Mouse (Mus musculus): Measurements from ENCODE around the gene Arih2. TPM values are rescaled to one million over a fixed set of nuclear protein-coding genes. Genes with fewer than 3 reads are reported as not detected.
A peak's percentile ranks its signal among the peaks of the same experiment; 100 is the strongest.

Arih2 gene
- total RNA-seq (2018; cell fraction: chromatin; rRNA removed) = 1,000 to 10,000 TPM in 2 of 26 experiments, 100 to 1,000 TPM in 24; 107 to 1,223 (median 257) TPM
- total RNA-seq (2018; cell fraction: cytosol; rRNA removed) = 10 to 100 TPM; 25.5 to 77.6 (median 36.9) TPM
- 100 to 1,000 TPM in 22 of 26 experiments, 10 to 100 TPM in 4; 64.4 to 740 (median 143) TPM for total RNA-seq (2018; cell fraction: nucleus; rRNA removed)
- polyA plus RNA-seq (2018) = 22.7 to 40.8 TPM (median 29.9 TPM) in 3 replicates

DNA sequence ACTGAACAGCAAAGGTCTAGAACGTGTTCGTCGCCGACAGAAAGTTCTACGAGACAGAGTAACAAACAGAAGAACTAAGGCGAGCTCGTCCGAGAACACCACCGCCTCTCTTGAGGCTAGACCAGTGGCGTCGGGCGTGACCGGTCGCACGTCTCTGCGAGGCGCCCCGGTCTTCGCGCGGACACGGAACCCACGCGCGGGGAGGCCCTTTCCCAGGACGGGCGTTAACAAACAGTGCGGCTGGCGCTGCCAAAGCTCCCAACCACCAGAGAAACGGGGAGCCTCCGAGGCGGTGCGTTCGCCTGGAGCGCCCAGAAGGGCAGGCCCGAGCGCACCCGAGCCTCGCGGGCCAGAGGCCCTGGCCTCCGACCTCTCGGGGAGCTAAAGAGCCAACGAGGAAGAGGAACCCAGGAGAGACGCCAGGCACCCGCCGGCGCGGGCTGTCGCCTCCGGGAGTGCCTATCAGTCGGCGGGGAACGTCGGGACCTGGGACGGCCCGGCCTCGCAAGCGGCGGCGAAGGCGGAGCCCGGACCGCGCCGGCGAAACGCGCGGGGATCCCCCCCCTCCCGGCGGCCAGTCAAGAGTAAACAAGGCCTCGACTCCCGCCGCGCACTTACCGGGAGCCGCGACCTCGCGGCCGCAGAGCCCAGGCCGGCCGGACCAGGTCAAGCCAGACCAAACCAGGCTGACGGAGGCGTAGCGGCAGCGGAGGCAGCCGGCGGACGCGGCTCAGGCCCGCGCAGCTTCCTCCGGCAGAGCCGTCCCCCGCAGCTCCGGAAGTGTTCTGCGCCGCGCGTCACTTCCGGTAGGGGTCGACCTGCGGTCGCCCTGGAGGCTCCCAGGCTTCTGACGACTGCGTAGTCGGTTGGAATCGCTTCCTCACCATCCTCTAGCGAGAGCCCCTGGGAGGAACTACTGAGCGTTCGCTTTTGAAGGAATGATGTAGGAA, at the start of gene Arih2:
TSS of gene Arih2 (minus strand) at position 776 of the 950 bp plus-strand sequence.
- no peaks in the 10 kb centered on the region for H3K36me3 ChIP-seq (ENCODE audit: inconsistent target)
- under 1% methylated on average over 100 of the region's 112 CpGs for WGBS (ENCODE audit: missing documents)

DNA sequence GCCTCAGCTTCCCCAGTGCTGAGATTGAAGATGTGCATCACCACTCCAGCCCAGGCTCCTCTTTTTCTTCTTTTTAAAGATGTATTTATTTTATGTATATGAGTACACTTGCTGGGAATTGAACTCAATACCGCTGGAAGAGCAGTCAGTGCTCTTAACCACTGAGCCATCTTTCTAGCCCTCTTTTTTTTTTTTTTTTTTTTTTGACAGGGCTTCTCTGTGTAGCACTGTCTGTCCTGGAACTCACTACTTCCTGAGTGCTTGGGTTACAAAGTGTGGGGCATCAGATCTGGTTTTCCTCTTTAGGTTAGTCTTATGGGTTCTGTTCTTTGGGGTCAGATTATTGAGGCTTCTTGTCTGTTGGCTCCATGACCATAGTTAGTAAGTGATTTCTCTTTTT, 45.3 kb upstream of the Arih2 start:
- WGBS (ENCODE audit: missing documents) = 100% methylated on average over 1 of the region's 1 CpGs
- Histone ChIP-seq H3K79me2 (ENCODE audit: inconsistent target) (peaks cover 61% of the 10 kb centered on the region), H3K36me3 (ENCODE audit: inconsistent target) (no peaks in the 10 kb centered on the region), H3K27ac (no peak overlapping the region), H3K4me3 (ENCODE audit: inconsistent target) (no peak overlapping the region)

More for the DNA sequence above, at the start of gene Arih2:
- peaks cover 47% of the 10 kb centered on the region for H3K79me2 ChIP-seq (ENCODE audit: inconsistent target)
- peak within 1 kb of the TSS; percentile 52 for H3K4me3 ChIP-seq (ENCODE audit: inconsistent target)
- peak within 1 kb of the TSS; percentile 83 for H3K27ac ChIP-seq

DNA sequence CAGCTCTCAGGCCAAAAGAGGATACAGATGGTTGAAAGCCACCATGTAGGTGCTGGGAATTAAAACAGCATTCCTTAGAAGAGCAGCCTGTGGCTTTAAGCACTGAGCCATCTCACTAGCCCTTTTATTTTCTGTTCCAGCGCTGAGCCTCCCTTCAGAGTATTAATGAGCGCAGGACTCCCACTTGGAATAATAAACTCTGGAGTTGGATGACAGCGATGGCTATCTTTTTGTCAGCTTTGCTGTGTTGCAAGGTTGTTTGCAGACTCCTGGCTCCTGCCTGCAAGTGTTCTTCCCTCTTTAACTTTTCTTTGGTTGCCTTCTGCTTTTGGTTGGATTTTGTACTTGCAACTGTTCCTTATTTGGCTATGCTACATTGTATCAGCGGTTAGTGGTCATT, 44.8 kb upstream of the Arih2 start:
- Histone ChIP-seq H3K36me3 (ENCODE audit: inconsistent target) (no peaks in the 10 kb centered on the region), H3K79me2 (ENCODE audit: inconsistent target) (peaks cover 55% of the 10 kb centered on the region), H3K4me3 (ENCODE audit: inconsistent target) (no peak overlapping the region), H3K27ac (no peak overlapping the region)
- 67% methylated on average over 4 of the region's 4 CpGs for WGBS (ENCODE audit: missing documents)

DNA sequence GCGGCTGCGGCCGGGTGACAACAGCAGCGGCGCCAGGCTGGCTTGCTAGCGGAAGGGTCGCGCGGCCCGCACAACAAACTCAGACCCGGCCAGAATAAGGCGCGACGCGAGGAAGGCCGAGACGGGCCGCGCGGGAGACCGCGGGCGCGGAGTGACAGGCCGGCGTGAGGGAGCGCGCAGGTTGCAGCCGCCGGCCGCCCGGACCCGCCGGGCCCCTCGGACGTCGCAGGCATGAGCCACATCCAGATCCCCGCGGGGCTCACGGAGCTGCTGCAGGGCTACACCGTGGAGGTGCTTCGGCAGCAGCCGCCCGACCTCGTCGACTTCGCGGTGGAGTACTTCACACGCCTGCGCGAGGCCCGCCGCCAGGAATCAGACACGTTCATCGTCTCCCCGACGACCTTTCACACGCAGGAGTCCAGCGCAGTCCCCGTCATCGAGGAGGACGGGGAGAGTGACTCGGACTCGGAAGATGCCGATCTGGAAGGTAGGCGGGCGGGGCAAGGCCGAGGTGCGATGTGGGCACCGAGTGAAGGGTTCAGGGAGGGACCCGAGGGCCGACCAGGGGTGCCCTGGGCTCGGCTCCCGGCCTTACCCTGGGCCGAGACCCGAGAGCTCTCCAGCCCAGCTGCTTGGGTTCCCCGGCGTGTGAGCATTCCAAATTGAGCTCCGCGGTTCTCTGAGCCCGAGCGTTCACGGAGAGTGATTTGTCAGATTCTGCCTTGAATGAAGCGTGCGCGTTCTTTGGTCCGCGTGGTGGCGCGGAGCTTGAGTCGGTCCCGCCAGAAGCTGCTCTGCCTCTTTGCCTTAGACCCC, 43.2 kb upstream of the Arih2 start:
- no peak overlapping the region for H3K27ac ChIP-seq
- 1% methylated on average over 86 of the region's 92 CpGs for WGBS (ENCODE audit: missing documents)

DNA sequence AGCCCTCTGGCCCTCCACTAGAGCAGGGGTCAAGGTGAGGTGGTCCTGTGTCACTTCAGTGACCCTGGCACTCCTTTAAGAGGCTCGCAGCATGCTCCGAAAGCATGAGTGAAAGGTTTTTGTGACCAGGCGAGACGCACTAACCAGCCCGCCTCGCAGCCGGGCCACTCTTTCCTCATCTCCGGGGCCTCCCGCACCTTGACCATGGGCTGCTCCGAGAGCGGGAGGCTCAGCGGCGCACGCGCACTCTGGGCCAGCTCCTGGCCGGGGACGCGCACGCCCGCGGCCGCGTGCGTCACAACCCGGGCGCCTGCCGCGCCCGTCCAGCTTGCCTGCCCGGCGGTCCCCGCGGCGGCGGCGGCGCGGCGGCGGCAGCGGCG, 42.6 kb upstream of the Arih2 start:
- H3K4me3 ChIP-seq (ENCODE audit: inconsistent target) = peak overlapping the region; percentile 23
- peak overlapping the region; percentile 82 for H3K27ac ChIP-seq
- no peaks in the 10 kb centered on the region for H3K36me3 ChIP-seq (ENCODE audit: inconsistent target)
- H3K79me2 ChIP-seq (ENCODE audit: inconsistent target) = peaks cover 34% of the 10 kb centered on the region
- 2% methylated on average over 40 of the region's 42 CpGs for WGBS (ENCODE audit: missing documents)

More for the DNA sequence above, 43.2 kb upstream of the Arih2 start:
- Histone ChIP-seq H3K79me2 (ENCODE audit: inconsistent target) (peaks cover 40% of the 10 kb centered on the region), H3K4me3 (ENCODE audit: inconsistent target) (peak overlapping the region; percentile 36), H3K36me3 (ENCODE audit: inconsistent target) (no peaks in the 10 kb centered on the region)

DNA sequence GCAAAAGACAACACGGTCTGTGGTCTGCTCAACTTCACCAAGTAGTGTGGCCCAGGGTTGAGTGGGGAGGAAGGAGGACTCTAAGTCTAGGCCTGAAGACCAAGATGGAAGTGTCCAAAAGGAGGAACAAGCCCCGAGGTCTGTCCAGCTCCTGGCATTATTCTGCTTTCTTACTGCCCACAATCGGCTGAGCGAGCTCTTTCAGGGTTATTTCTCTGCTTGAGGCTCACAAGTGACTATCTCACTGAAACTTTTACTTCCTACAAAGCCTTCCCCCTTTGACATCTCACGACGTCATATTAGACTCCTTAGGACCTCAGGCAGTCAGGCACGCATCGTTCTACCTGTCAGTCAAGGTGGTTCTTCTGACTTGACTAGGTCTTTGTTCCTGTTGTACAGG, 42.2 kb upstream of the Arih2 start:
- Histone ChIP-seq H3K79me2 (ENCODE audit: inconsistent target) (peaks cover 29% of the 10 kb centered on the region), H3K27ac (peak overlapping the region; percentile 82), H3K36me3 (ENCODE audit: inconsistent target) (no peaks in the 10 kb centered on the region), H3K4me3 (ENCODE audit: inconsistent target) (peak overlapping the region; percentile 23)
- WGBS (ENCODE audit: missing documents) = 22% methylated on average over 8 of the region's 8 CpGs

DNA sequence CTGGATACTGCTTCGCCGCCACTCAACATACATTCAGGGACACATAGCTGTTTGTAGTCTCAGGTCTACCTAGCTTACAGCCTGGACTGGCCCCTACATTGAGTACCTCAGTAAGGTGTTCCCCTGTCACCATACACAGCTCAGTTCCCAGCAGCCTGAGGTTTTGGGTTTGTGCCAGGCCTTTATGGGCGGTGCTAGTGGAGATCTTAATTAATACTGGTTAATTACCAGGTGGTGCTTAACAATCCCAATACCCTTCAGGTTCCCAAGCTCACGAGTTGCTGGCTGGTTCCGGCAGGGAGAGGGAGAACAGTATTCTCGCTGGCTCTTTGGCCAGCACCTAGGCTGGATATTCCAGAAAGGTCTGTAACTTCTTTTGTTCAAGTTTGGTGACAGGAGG, 41.7 kb upstream of the Arih2 start:
- WGBS (ENCODE audit: missing documents) = 88% methylated on average over 6 of the region's 6 CpGs
- H3K36me3 ChIP-seq (ENCODE audit: inconsistent target) = no peaks in the 10 kb centered on the region
- no peak overlapping the region for H3K4me3 ChIP-seq (ENCODE audit: inconsistent target)
- H3K79me2 ChIP-seq (ENCODE audit: inconsistent target) = peaks cover 25% of the 10 kb centered on the region
- peak overlapping the region; percentile 82 for H3K27ac ChIP-seq

DNA sequence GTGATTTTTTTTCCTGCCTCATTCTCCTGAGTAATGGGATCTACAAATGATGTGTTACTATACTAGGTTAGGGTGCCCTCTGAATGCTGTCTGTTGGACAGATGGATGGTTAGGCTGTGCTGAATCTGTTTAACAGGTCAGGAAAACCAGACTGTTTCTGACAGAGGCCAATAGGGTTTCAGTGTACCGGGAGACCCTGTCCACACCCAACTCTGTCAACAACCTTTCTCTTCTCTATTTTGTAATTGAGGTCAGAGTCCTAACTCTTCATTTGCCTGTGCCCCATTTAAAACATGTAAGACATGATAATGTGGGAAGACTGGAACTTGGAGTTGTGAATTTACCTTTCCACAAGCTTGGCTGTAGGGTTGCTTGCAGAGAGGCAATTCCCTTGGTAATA, 40.8 kb upstream of the Arih2 start:
- Histone ChIP-seq H3K4me3 (ENCODE audit: inconsistent target) (no peak overlapping the region), H3K27ac (no peak overlapping the region), H3K79me2 (ENCODE audit: inconsistent target) (peaks cover 16% of the 10 kb centered on the region), H3K36me3 (ENCODE audit: inconsistent target) (no peaks in the 10 kb centered on the region)
- 100% methylated on average over 1 of the region's 1 CpGs for WGBS (ENCODE audit: missing documents)

DNA sequence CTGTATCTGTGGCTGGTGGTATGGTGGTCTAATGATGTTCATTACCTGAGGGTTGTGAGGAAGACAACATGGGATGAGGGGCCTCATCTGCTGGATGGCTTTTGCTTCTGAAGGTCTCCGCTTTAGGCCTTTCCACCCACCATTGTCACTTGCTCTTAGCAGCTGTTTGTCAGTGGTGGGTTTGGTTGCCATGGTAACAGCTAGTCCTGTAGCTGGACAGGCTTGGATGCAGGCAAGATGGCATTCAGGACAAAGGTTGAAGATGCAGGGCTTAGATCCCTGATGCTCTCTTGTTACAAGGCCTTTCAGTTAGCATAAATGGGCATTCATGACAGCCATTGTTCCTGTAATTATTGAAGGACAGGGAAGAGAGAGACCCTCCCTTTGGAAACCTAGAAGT, 39.9 kb upstream of the Arih2 start, which contains the start of gene Prkar2a:
TSS of gene Prkar2a (plus strand) at position 209 of the 400 bp plus-strand sequence.
- H3K27ac ChIP-seq = no peak within 1 kb of the TSS
- peaks cover 9% of the 10 kb centered on the region for H3K79me2 ChIP-seq (ENCODE audit: inconsistent target)
- no peak within 1 kb of the TSS for H3K4me3 ChIP-seq (ENCODE audit: inconsistent target)
- 100% methylated on average over 1 of the region's 1 CpGs for WGBS (ENCODE audit: missing documents)
- peaks cover 3% of the 10 kb centered on the region; the same call in 1 of the 2 replicates for H3K36me3 ChIP-seq (ENCODE audit: inconsistent target)

DNA sequence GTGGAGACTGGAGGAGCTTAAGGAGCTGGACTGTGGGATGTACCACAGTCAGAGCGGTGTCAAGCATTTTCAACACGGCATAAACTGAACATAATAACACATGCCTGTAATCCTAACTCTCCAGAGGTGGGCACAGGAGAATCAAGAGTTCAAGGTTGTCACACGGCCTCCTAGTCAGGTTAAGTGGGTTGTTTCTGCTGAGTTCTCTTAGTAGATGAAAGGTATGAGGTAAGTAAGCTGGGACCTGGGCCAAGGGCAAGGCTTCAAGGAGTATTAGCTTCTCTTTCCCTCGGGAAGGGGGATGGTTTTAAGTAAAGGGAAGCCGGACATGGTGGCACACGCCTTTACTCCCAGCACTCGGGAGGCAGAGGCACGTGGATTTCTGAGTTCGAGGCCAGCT, 39.3 kb upstream of the Arih2 start:
- Histone ChIP-seq H3K27ac (no peak overlapping the region), H3K79me2 (ENCODE audit: inconsistent target) (peaks cover 6% of the 10 kb centered on the region), H3K36me3 (ENCODE audit: inconsistent target) (peaks cover 4% of the 10 kb centered on the region; the same call in 1 of the 2 replicates), H3K4me3 (ENCODE audit: inconsistent target) (no peak overlapping the region)
- 90% methylated on average over 7 of the region's 9 CpGs for WGBS (ENCODE audit: missing documents)

DNA sequence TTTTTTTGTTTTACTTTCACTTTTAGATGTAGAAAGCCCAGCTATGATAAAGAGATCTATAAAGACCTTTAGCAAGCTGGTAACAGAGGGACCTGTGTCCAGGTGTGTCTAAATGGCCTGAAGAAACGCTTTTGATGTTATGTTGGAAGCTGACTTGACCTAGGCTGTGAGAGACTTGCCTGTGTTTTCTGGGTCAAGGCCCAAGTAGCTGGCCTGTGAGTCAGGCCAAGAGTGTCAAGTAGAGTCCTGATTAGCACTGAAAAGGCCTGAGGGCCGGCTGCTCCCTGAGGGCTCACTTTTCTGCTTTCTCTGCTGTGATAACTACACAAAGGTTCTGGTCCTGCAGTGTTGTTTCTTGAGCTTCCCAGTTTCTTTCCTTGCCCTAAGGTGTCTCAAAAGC, 38.5 kb upstream of the Arih2 start:
- Histone ChIP-seq H3K27ac (no peak overlapping the region), H3K79me2 (ENCODE audit: inconsistent target) (no peaks in the 10 kb centered on the region), H3K4me3 (ENCODE audit: inconsistent target) (no peak overlapping the region), H3K36me3 (ENCODE audit: inconsistent target) (peaks cover 4% of the 10 kb centered on the region; the same call in 1 of the 2 replicates)
- WGBS (ENCODE audit: missing documents) = 100% methylated on average over 2 of the region's 2 CpGs

DNA sequence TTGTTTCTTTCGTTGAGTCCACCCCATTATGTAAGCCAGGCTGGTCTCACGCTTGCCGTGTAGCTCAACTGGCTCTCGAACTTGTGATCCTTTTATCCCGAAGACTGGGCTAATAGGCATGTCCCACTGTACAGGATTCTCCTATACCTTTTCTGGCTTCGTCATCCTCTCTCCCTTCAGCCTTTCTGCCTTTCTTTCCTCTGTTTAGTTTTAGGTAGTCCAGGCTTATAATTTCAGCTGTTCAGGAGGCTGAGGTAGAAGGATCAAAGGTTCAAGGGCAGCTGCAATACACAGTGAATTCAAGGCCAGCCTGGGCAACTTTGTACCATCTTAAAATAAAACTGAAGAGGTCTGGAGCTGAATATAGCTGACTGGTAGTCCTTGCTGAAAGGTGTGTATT, 38.0 kb upstream of the Arih2 start:
- Histone ChIP-seq H3K4me3 (ENCODE audit: inconsistent target) (no peak overlapping the region), H3K79me2 (ENCODE audit: inconsistent target) (no peaks in the 10 kb centered on the region), H3K27ac (no peak overlapping the region), H3K36me3 (ENCODE audit: inconsistent target) (peaks cover 8% of the 10 kb centered on the region; the same call in 1 of the 2 replicates)
- WGBS (ENCODE audit: missing documents) = 96% methylated on average over 6 of the region's 6 CpGs

DNA sequence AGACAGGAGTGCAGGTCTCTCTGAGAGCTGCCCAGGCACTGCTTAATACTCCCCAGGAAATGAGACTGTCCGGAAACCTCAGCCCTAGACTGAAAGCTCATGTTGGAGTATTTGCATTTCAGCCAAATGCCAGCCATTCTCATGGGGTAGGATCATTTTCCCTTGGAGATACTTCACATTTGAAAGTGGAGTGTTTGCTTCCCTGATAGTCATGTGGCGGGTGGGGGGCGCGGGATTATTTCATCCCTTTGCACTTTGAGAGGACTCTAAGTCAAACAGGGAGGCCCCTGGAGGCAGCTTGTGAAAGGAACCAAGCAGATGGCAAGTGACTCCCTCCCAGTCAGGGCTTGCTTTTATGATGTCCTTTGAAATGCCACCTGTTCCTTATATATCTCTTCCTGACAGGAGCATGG, 37.3 kb upstream of the Arih2 start:
- no peak overlapping the region for H3K27ac ChIP-seq
- WGBS (ENCODE audit: missing documents) = 77% methylated on average over 4 of the region's 4 CpGs
- no peaks in the 10 kb centered on the region for H3K79me2 ChIP-seq (ENCODE audit: inconsistent target)
- H3K4me3 ChIP-seq (ENCODE audit: inconsistent target) = no peak overlapping the region
- peaks cover 13% of the 10 kb centered on the region; the same call in 1 of the 2 replicates for H3K36me3 ChIP-seq (ENCODE audit: inconsistent target)

DNA sequence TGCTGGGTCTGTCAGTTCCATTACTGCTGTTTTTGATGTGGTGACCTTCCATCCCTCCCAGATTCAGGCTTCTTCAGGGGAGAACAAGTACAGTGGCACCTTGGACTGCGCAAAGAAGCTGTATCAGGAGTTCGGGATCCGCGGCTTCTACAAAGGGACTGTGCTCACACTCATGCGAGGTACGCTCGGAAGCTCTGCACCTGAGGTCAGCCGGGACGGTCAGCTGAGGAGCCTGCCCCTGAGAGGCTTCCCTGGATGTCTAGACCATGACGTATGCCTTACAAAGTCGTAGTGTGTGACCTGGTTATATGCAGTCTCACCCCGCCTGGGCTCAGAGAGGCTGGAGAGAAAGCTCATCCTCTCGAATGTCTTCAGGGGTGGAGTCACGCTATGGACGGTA, 30.8 kb upstream of the Arih2 start:
- 96% methylated on average over 12 of the region's 15 CpGs for WGBS (ENCODE audit: missing documents)
- Histone ChIP-seq H3K27ac (no peak overlapping the region), H3K79me2 (ENCODE audit: inconsistent target) (no peaks in the 10 kb centered on the region), H3K4me3 (ENCODE audit: inconsistent target) (no peak overlapping the region), H3K36me3 (ENCODE audit: inconsistent target) (peaks cover 32% of the 10 kb centered on the region; the same call in 1 of the 2 replicates)
